Mouse (Mus musculus) splenic B cell, adult 2 months (primary cell): ENCODE measurements around the gene Dppa1.

ENCODE experiments used
- DNase-seq: peaks from one replicate; pipeline ENCODE4 v3.0.0-alpha.2; 2011; ENCODE audit warnings: low read depth, low spot score
- H3K27me3 ChIP-seq: 2 replicates; pipeline ENCODE4 v1.6.1; 2012; ENCODE audit warnings: mild to moderate bottlenecking, low read length, moderate library complexity, mixed read lengths; ENCODE audit not compliant: control insufficient read depth, poor library complexity, insufficient read depth, severe bottlenecking
- H3K36me3 ChIP-seq: 2 replicates; pipeline ENCODE4 v1.6.1; 2012; ENCODE audit warnings: mild to moderate bottlenecking, low read length, moderate library complexity, mixed read lengths; ENCODE audit not compliant: control insufficient read depth, poor library complexity, insufficient read depth, severe bottlenecking

Gene Dppa1

GRCm38 (mm10) chr11:46580428-46580827 lies 48.6 kb downstream of the Dppa1 start:
- Histone ChIP-seq H3K36me3 (no peaks in the 10 kb centered on the region), H3K27me3 (no peaks in the 10 kb centered on the region; the same call in 1 of the 2 replicates)
- no peak for DNase-seq

- H3K36me3 ChIP-seq, result no peaks in the 10 kb centered on the region
- DNase-seq, result no peak
- no peaks in the 10 kb centered on the region; the same call in 1 of the 2 replicates for H3K27me3 ChIP-seq
Measured at GRCm38 (mm10) chr11:46578771-46579281, 50.2 kb downstream of the Dppa1 start.

- Histone ChIP-seq H3K36me3 (no peaks in the 10 kb centered on the region), H3K27me3 (no peaks in the 10 kb centered on the region)
- no peak for DNase-seq
Measured at GRCm38 (mm10) chr11:46571327-46571726, 57.7 kb downstream of the Dppa1 start, which contains the start of gene BC053393. TSS of gene BC053393 (plus strand) at chr11:46571536.

- H3K36me3 ChIP-seq, result no peaks in the 10 kb centered on the region
- no peak for DNase-seq
- H3K27me3 ChIP-seq, result no peaks in the 10 kb centered on the region
Measured at GRCm38 (mm10) chr11:46569107-46569506, 60.0 kb downstream of the Dppa1 start.

GRCm38 (mm10) chr11:46565967-46566366 lies 63.1 kb downstream of the Dppa1 start:
- no peak for DNase-seq
- H3K36me3 ChIP-seq, result no peaks in the 10 kb centered on the region

GRCm38 (mm10) chr11:46564671-46565070 lies 64.4 kb downstream of the Dppa1 start:
- H3K27me3 ChIP-seq, result no peaks in the 10 kb centered on the region
- DNase-seq, result no peak
- no peaks in the 10 kb centered on the region for H3K36me3 ChIP-seq

More at GRCm38 (mm10) chr11:46565967-46566366, 63.1 kb downstream of the Dppa1 start:
- H3K27me3 ChIP-seq, result no peaks in the 10 kb centered on the region

- Histone ChIP-seq H3K27me3 (no peaks in the 10 kb centered on the region), H3K36me3 (no peaks in the 10 kb centered on the region)
- DNase-seq, result no peak
Measured at GRCm38 (mm10) chr11:46561096-46561495, 68.0 kb downstream of the Dppa1 start.
